ENCODE assay signal across 8 mouse cellular contexts in the genomic region with DNA sequence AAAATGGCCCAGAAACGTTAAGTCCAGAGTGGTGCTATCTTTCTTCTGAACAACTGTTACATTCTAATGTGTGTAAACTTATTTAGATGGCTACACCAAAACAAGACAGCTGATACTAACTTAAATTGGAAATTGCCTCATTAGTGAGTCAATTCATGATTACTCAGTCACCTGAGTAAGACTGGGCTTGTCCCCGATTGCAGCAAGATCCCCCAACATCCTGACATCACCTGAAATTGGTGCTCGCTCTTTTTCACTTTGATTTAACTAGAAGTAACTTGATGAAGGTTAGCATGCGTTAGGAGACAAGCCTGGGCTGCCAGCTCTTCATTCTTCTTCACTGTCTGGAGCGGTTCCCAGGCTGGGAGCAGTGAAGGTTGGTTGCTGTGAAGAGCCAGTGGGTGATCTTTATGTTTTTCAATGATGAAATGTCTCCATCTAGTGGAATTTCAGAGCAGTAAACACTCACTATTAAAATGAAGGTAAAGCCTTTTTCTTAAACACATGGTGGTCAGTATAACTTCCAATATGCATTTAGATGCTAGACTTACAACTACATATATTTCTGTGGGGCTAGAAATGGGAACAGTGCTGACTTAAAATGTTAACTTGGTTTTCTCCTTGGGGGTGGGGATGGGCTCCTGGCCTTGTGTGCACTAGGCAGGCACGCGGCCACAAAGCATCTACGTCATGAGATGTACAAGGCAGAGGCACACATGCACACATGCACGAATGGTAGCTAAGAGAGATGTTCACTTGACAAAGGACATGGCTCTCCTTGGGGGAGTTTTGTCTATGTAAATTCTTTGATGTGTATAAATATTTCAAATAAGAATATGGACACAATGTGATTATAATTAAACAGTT.
DNase-seq lines count a peak whose midpoint lies in the region; ATAC-seq and TF ChIP-seq lines count a peak whose summit lies in the region.

No protein-coding gene starts in this region.

- H3K27ac ChIP-seq in intestine, postnatal 0 days (ENCODE audit: low read depth, low read length), result no peak overlapping the region
- H3K27ac ChIP-seq in liver, postnatal 0 days (ENCODE audit: low read depth), result no peak overlapping the region

- no peaks in the 10 kb centered on the region for H3K9me3 ChIP-seq in intestine, postnatal 0 days (ENCODE audit: control insufficient read depth)
- H3K9me3 ChIP-seq in liver, postnatal 0 days (ENCODE audit: low read length), result no peaks in the 10 kb centered on the region

- no peaks in the 10 kb centered on the region for H3K4me1 ChIP-seq in intestine, postnatal 0 days (replicated peaks; ENCODE audit: control insufficient read depth, insufficient read depth, low read length)
- no peaks in the 10 kb centered on the region for H3K4me1 ChIP-seq in liver, postnatal 0 days (ENCODE audit: insufficient read depth)

- H3K27me3 ChIP-seq in intestine, postnatal 0 days (replicated peaks; ENCODE audit: control insufficient read depth, insufficient read depth, low read length), result no peaks in the 10 kb centered on the region
- H3K27me3 ChIP-seq in liver, postnatal 0 days (ENCODE audit: insufficient read depth, low read length), result no peaks in the 10 kb centered on the region

- H3K9ac ChIP-seq in intestine, postnatal 0 days (ENCODE audit: low read depth, low read length), result no peak overlapping the region
- no peak overlapping the region for H3K9ac ChIP-seq in liver, postnatal 0 days (replicated peaks)

- peaks cover 17% of the 10 kb centered on the region for H3K36me3 ChIP-seq in intestine, postnatal 0 days (ENCODE audit: control insufficient read depth, insufficient read depth)
- H3K36me3 ChIP-seq in liver, postnatal 0 days (replicated peaks; ENCODE audit: insufficient read depth, low read length), result no peaks in the 10 kb centered on the region

- TF ChIP-seq CTCF in intestine, postnatal 0 days (IDR thresholded peaks at IDR 0.05; ENCODE audit: low read depth), result peak; percentile 79
- peak; percentile 73 for TF ChIP-seq CTCF in liver, postnatal 0 days (IDR thresholded peaks at IDR 0.05; ENCODE audit: low read depth)

- DNase-seq in 3T3-L1 (ENCODE audit: low read depth, low spot score) (peak; percentile 84), ES-CJ7 (ENCODE audit: low read depth, low spot score) (peak; percentile 66)
- peak; percentile 82 to 86 for DNase-seq in cerebellum, adult 18-20 months
- peak; percentile 79 for DNase-seq in gastrocnemius, adult 18-20 months (ENCODE audit: low spot score)
- no peak for DNase-seq in liver, postnatal 0 days
- no peak for DNase-seq in urinary bladder, postnatal 10 days (ENCODE audit: low spot score)

- no peak for TF ChIP-seq EP300 in liver, postnatal 0 days (IDR thresholded peaks at IDR 0.05; ENCODE audit: low read depth)

- ATAC-seq in intestine, postnatal 0 days, result peak; percentile 58
- ATAC-seq in liver, postnatal 0 days, result peak; percentile 41
- ATAC-seq in neutrophil, adult 5-6 weeks (ENCODE audit: extremely low read depth, insufficient number of reproducible peaks, low FRiP score, poor library complexity, severe bottlenecking), result peak; percentile 67

- H3K4me2 ChIP-seq in intestine, postnatal 0 days (replicated peaks; ENCODE audit: low read depth), result no peak overlapping the region
- H3K4me2 ChIP-seq in liver, postnatal 0 days (ENCODE audit: low read depth, low read length), result no peak overlapping the region

- WGBS in intestine, postnatal 0 days, result 56% methylated on average over 9 of the region's 9 CpGs
- WGBS in liver, postnatal 0 days (ENCODE audit: insufficient replicate concordance), result 66% methylated on average over 9 of the region's 9 CpGs

- H3K4me3 ChIP-seq in intestine, postnatal 0 days (ENCODE audit: low read depth, low read length), result no peak overlapping the region
- no peak overlapping the region for H3K4me3 ChIP-seq in liver, postnatal 0 days (ENCODE audit: low read depth, low read length)

Comparison
In these comparisons a context has a peak if more than half of its experiments do, and no peak if none do; other contexts are left out.
1. DNase-seq: peak in 3T3-L1 (single experiment), ES-CJ7 (single experiment), cerebellum, adult 18-20 months (2 of 2) and gastrocnemius, adult 18-20 months (single experiment); none in liver, postnatal 0 days (single experiment) and urinary bladder, postnatal 10 days (single experiment).
2. Peak in every context shown above with its lines, with median percentiles within 50 percentile points of each other: ATAC-seq.